Mouse (Mus musculus) hindbrain, embryonic 11.5 days (tissue): ENCODE results near the gene Gpatch1. TPM values are rescaled to one million over a fixed set of nuclear protein-coding genes. Genes with fewer than 3 reads are reported as not detected.

ENCODE experiments used
- ATAC-seq: fragments of 200-750 bp; cut with Nextera tagmentation; 2 replicates; pipeline ENCODE4 v1.8.0; 2017; ENCODE audit warnings: mild to moderate bottlenecking, moderate TSS enrichment, moderate library complexity; ENCODE audit not compliant: low FRiP score
- DNase-seq: peaks from one replicate; pipeline ENCODE4 v3.0.0-alpha.2; 2015; ENCODE audit warnings: low spot score
- H3K27ac ChIP-seq: fragments of 300-500 bp; sonication (generic); 2 replicates; pipeline ENCODE4 v1.5.1; 2014; ENCODE audit warnings: mild to moderate bottlenecking, low read depth, low read length
- H3K27me3 ChIP-seq: fragments of 300-500 bp; sonication (generic); 2 replicates; pipeline ENCODE4 v1.6.1; 2014; ENCODE audit warnings: mild to moderate bottlenecking, low read length, moderate library complexity, mixed read lengths; ENCODE audit not compliant: control insufficient read depth, insufficient read depth
- H3K36me3 ChIP-seq: fragments of 300-500 bp; sonication (generic); 2 replicates; pipeline ENCODE4 v1.6.1; 2014; ENCODE audit warnings: mild to moderate bottlenecking, low read length, moderate library complexity, mixed read lengths; ENCODE audit not compliant: control insufficient read depth, insufficient read depth
- H3K4me1 ChIP-seq: fragments of 300-500 bp; sonication (generic); replicated peaks from 2 replicates; pipeline ENCODE4 v1.6.1; 2014; ENCODE audit warnings: low read length, mixed read lengths; ENCODE audit not compliant: control insufficient read depth, insufficient read depth
- H3K4me2 ChIP-seq: fragments of 300-500 bp; sonication (generic); replicated peaks from 2 replicates; pipeline ENCODE4 v1.6.1; 2014; ENCODE audit warnings: mild to moderate bottlenecking, low read depth, low read length
- H3K4me3 ChIP-seq: fragments of 300-500 bp; sonication (generic); 2 replicates; pipeline ENCODE4 v1.5.1; 2014; ENCODE audit warnings: low read depth, low read length
- H3K9ac ChIP-seq: fragments of 300-500 bp; sonication (generic); 2 replicates; pipeline ENCODE4 v1.6.1; 2014; ENCODE audit warnings: low read depth, low read length
- H3K9me3 ChIP-seq: fragments of 300-500 bp; sonication (generic); 2 replicates; pipeline ENCODE4 v1.6.1; 2016; ENCODE audit warnings: low read length; ENCODE audit not compliant: control insufficient read depth
- WGBS: fragments of 180-500 bp; shearing (Covaris S2); extraction: QIAGEN DNeasy Blood & Tissue Kit; methylation state at CpG from one replicate; pipeline ENCODE4 v1.1.7; 2014; 5-methylcytosine and 5-hydroxymethylcytosine counted together
- polyA plus RNA-seq: library from polyadenylated mRNA; unstranded; fragments of >200 nt; fragmentation: Nextera tagmentation; extraction: Ambion mirVana; gene quantifications from 2 replicates; pipeline ENCODE4 v1.2.1, GENCODE M21; 2014

Gpatch1 gene
- polyA plus RNA-seq, 1 experiment from 2014 or later: 18.1 TPM

DNA sequence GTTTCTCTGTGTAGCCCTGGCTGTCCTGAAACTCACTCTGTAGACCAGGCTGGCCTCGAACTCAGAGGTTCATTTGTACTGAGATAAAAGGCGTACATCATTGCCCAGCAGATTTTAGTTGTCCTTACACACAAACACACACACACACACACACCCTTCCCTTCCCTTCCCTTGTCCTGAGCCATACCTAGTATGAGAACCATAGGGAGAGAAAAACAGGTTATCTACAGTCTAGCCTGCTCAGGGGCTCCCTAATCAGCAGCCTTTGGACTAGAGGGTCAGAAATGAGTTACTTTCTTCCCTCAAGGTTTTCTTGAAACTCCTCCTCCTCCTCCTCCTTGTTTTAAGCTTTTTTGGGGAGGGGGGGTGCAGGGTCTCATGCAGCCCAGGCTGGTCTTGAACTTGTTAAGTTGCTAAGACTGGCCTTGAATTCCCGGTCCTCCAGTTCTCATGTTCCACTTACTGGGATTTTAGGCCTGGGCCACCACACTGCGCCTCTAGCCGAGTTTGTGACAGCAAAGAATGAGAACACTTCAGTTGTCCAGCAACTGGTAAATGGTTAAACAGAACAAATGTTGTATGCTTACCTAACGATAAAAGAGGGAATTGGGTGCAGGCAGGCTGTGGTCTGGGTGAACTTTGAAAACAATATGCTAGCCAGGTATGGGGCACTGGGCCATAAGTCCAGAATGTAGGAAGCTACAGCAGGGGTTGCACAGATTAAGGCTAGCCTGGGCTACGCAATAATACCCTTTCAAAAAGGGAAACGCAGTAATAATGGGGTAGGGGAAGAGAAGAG is 31.8 kb upstream of the Gpatch1 start:
- Histone ChIP-seq H3K4me3 (no peak overlapping the region), H3K27me3 (no peaks in the 10 kb centered on the region), H3K9me3 (no peaks in the 10 kb centered on the region), H3K4me2 (no peak overlapping the region), H3K36me3 (no peaks in the 10 kb centered on the region), H3K4me1 (no peaks in the 10 kb centered on the region), H3K9ac (no peak overlapping the region), H3K27ac (no peak overlapping the region)
- ATAC-seq: no peak
- 86% methylated on average over 8 of the region's 8 CpGs for WGBS
- no peak for DNase-seq

DNA sequence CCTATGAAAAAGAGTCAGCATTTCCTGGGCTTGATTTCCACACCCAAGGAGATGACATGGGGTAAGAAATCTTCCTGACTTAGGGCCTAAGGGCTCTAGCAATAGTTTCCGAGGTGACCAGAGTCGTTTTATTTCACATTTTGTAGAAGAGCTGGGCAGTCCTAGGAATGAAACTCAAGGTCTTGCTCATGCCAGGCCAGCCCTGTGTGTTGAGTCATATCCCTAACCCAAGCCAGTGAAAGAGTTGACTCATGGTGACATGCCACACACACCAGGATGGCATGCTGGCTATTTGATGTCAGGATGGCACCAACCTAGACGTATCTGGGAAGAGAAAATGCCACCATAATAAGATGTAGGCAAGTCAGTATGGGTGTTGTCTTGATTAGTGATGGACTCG is 30.8 kb upstream of the Gpatch1 start:
- ATAC-seq (no peak), DNase-seq (no peak)
- Histone ChIP-seq H3K36me3 (no peaks in the 10 kb centered on the region), H3K27me3 (no peaks in the 10 kb centered on the region), H3K9me3 (no peaks in the 10 kb centered on the region), H3K4me1 (no peaks in the 10 kb centered on the region), H3K4me3 (no peak overlapping the region), H3K9ac (no peak overlapping the region), H3K27ac (no peak overlapping the region), H3K4me2 (no peak overlapping the region)
- 87% methylated on average over 4 of the region's 4 CpGs for WGBS

DNA sequence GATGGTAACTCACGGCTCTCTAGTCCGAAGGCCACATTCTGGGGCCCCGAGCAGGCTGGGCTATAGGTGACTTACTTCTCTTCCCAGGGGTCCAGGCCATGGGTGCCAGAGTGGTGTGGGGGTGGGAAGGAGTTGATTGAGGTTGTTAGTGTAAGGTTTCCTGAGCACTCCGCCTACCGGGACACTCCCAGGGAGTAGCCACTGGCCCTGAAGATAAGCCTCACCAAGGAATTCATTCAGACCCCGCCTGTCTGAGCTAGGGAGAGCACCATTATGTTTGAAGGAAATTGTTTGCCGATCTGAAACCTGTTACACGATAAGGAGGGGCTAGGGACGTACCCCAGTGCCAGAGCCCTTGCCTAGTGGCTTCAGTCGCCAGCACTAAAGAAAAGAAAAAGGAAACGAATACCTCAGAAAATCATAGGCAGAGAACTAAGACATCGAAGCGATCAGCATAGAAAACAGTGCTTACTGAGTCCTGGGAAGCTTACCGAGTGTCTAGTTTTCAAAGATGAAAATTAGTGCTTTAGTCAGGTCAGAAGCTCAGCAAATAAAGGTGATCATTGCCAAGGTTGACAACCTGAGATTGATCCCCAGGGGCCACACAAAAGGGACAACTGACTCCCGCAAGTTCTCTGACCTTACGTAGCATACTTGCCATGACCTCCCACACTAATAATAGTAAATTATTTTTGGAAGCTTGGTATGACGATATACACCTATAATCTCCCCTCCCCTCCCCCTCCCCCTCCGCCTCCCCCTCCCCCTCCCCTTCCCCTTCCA is 29.9 kb upstream of the Gpatch1 start:
- no peak overlapping the region for H3K4me2 ChIP-seq
- WGBS: 77% methylated on average over 17 of the region's 18 CpGs

DNA sequence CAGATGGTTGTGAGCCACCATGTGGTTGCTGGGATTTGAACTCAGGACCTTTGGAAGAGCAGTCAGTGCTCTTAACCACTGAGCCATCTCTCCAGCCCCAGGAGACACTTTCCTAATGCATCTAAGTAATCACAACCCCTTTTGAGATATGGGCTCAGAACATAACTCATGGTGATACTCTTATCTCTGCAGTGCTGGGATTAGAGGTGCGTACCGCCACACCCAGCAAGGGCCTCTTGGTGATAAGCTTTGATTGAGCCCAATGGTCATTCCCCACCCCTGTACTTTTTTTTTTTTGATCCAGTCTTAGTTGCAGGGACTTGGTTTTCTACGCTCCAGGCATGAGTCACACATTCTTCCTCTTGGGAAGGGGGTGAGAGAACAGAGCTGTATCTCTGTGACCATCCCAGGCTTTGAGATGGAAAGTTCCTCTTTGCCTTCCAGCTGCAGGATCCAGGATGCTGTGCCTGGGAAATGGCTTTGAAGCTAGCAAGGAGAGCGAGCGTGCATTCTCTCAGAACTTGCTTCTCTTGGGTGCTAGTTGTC is 26.6 kb upstream of the Gpatch1 start:
- H3K9me3 ChIP-seq: no peaks in the 10 kb centered on the region
- no peak for ATAC-seq
- no peaks in the 10 kb centered on the region for H3K36me3 ChIP-seq
- 93% methylated on average over 5 of the region's 5 CpGs for WGBS
- no peak overlapping the region for H3K9ac ChIP-seq
- H3K4me1 ChIP-seq: no peaks in the 10 kb centered on the region
- H3K4me3 ChIP-seq: no peak overlapping the region
- no peak for DNase-seq
- no peak overlapping the region for H3K27ac ChIP-seq
- H3K27me3 ChIP-seq: no peaks in the 10 kb centered on the region
- no peak overlapping the region for H3K4me2 ChIP-seq

More for the DNA sequence above, 29.9 kb upstream of the Gpatch1 start:
- Histone ChIP-seq H3K4me1 (no peaks in the 10 kb centered on the region), H3K9me3 (no peaks in the 10 kb centered on the region), H3K36me3 (no peaks in the 10 kb centered on the region), H3K27ac (no peak overlapping the region), H3K4me3 (no peak overlapping the region), H3K9ac (no peak overlapping the region), H3K27me3 (no peaks in the 10 kb centered on the region)
- no peak for DNase-seq
- ATAC-seq: no peak

DNA sequence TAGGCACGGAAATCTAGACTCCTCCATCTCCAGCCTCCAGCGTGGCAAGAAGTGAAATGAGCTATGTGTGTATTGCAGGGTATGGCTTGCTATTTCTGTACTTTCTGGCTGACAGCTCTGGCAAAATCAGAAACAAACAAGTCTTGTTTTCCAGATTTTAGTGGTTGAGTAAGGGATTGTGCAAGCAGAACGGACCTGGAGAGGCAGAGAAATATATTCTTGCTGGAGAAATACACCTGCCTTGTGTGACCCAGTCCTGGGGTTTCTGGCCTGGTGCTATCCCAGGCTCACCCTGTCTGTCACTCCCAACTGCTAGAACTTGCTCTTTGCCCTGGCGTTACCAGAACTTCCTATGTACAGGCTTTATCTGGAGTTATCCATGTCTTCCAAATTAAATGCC is 24.3 kb upstream of the Gpatch1 start:
- no peaks in the 10 kb centered on the region for H3K9me3 ChIP-seq
- no peaks in the 10 kb centered on the region for H3K4me1 ChIP-seq
- H3K27ac ChIP-seq: no peak overlapping the region
- H3K36me3 ChIP-seq: no peaks in the 10 kb centered on the region
- no peak overlapping the region for H3K9ac ChIP-seq
- H3K4me2 ChIP-seq: no peak overlapping the region
- no peak overlapping the region for H3K4me3 ChIP-seq
- no peaks in the 10 kb centered on the region for H3K27me3 ChIP-seq
- ATAC-seq: no peak
- 75% methylated on average over 4 of the region's 4 CpGs for WGBS
- no peak for DNase-seq

- no peaks in the 10 kb centered on the region for H3K4me1 ChIP-seq
- WGBS: 87% methylated on average over 6 of the region's 6 CpGs
- DNase-seq: no peak
- 0 out of 2 replicates have a peak, but pooled peaks cover 2% of the 10 kb centered on the region for H3K27me3 ChIP-seq
- no peaks in the 10 kb centered on the region for H3K9me3 ChIP-seq
- H3K9ac ChIP-seq: no peak overlapping the region
- H3K4me3 ChIP-seq: no peak overlapping the region
- no peak overlapping the region for H3K4me2 ChIP-seq
- no peak for ATAC-seq
- H3K36me3 ChIP-seq: no peaks in the 10 kb centered on the region
- no peak overlapping the region for H3K27ac ChIP-seq
These were observed 23.0 kb upstream of the Gpatch1 start for GRCm38 (mm10) chr7:35341282-35341681.

GRCm38 (mm10) chr7:35340196-35340595 is 22.0 kb upstream of the Gpatch1 start:
- Histone ChIP-seq H3K27me3 (peaks cover 5% of the 10 kb centered on the region; the same call in 1 of the 2 replicates), H3K9me3 (no peaks in the 10 kb centered on the region), H3K4me3 (no peak overlapping the region), H3K9ac (no peak overlapping the region), H3K4me1 (no peaks in the 10 kb centered on the region), H3K4me2 (no peak overlapping the region), H3K36me3 (no peaks in the 10 kb centered on the region), H3K27ac (no peak overlapping the region)
- no peak for ATAC-seq
- WGBS: 12% methylated on average over 5 of the region's 5 CpGs
- DNase-seq: peak; percentile 25

DNA sequence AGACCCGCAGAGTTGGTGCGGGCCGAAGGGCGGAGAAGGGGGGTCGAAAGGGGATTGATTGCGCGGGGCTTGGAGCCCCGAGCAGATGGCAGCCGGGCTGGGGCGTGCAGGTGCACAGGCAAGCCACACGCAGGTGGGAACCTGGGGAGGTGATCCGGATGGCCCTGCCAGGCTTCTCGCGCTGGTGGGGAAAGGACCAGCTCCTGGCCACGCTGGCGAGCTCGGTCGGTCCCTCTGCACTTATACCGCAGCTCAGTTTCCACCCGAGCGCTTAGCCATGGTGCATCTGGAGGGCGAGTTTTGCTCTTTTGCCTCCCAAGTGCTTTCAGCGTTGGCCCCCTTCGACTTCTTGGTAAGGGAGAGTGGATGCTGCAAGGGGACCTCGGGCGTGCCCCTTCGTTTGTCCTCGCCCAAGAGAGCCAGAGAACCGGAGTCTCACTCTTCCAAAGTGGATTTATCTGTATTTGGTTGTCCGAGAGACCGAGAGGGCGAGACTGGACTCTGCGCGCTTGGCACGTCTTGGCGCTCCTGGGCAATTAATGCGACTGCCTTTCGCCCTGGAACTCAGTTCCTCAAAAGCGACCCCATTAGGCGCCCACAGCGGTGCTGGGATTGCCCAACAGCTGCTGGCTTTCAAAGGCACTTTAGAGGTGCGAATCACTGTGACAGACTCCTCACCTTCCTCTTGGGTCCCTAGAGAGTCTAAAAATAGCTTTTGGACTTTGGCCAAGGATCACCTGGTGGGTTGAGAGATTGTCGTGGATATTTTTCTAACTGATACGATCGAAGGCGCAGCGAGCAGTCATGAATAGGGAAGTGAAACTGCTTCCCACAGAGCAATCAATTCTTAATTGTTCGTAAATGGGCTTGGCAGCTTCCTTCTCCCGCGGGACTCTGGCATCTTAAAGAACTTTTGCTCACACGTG is 16.6 kb upstream of the Gpatch1 start:
- H3K27me3 ChIP-seq: peaks cover 8% of the 10 kb centered on the region
- peak; percentile 50 for DNase-seq

More for the DNA sequence above, 16.6 kb upstream of the Gpatch1 start:
- Histone ChIP-seq H3K4me3 (peak overlapping the region; percentile 60), H3K9ac (peak overlapping the region; percentile 52), H3K9me3 (no peaks in the 10 kb centered on the region), H3K4me1 (no peaks in the 10 kb centered on the region), H3K4me2 (peak overlapping the region; percentile 92), H3K27ac (no peak overlapping the region), H3K36me3 (no peaks in the 10 kb centered on the region)
- no peak for ATAC-seq
- under 1% methylated on average over 51 of the region's 51 CpGs for WGBS
